Mouse (Mus musculus): ENCODE results near the gene Gfy. TPM values are rescaled to one million over a fixed set of nuclear protein-coding genes. Genes with fewer than 3 reads are reported as not detected.
A peak's percentile ranks its signal among the peaks of the same experiment; 100 is the strongest.

Gfy gene
- polyA plus RNA-seq, 1 experiment from 2014 or later: 1.8 TPM

GRCm38 (mm10) chr7:45164833-45165232 is 14.5 kb downstream of the Gfy start:
- Histone ChIP-seq H3K36me3 (peaks cover 14% of the 10 kb centered on the region), H3K4me3 (no peak overlapping the region), H3K27ac (no peak overlapping the region), H3K4me1 (peaks cover 16% of the 10 kb centered on the region), H3K9me3 (peaks cover 12% of the 10 kb centered on the region), H3K4me2 (no peak overlapping the region), H3K9ac (no peak overlapping the region), H3K27me3 (peaks cover 76% of the 10 kb centered on the region)
- WGBS: 66% methylated on average over 5 of the region's 5 CpGs
- no peak for ATAC-seq (ENCODE audit: insufficient number of reproducible peaks, insufficient read depth, low FRiP score, low TSS enrichment, low read depth)

- Histone ChIP-seq H3K4me1 (peaks cover 16% of the 10 kb centered on the region), H3K27ac (no peak within 1 kb of the TSS), H3K27me3 (peaks cover 67% of the 10 kb centered on the region), H3K4me2 (peak within 1 kb of the TSS; percentile 73), H3K9me3 (peaks cover 3% of the 10 kb centered on the region; the same call in 1 of the 2 replicates), H3K9ac (peak within 1 kb of the TSS; percentile 67), H3K36me3 (peaks cover 23% of the 10 kb centered on the region), H3K4me3 (peak within 1 kb of the TSS; percentile 47)
- no peak for ATAC-seq (ENCODE audit: insufficient number of reproducible peaks, insufficient read depth, low FRiP score, low TSS enrichment, low read depth)
- WGBS: under 1% methylated on average over 40 of the region's 41 CpGs
Measured at GRCm38 (mm10) chr7:45163735-45164490, 15.5 kb downstream of the Gfy start, which contains the start of gene Slc17a7. Gene Slc17a7 (plus strand): TSS chr7:45163949.

- ATAC-seq (ENCODE audit: insufficient number of reproducible peaks, insufficient read depth, low FRiP score, low TSS enrichment, low read depth): no peak
- H3K4me3 ChIP-seq: no peak overlapping the region
- WGBS: 68% methylated on average over 9 of the region's 9 CpGs
Measured at GRCm38 (mm10) chr7:45162996-45163615, 16.3 kb downstream of the Gfy start.

GRCm38 (mm10) chr7:45162551-45162950 is 16.8 kb downstream of the Gfy start:
- H3K36me3 ChIP-seq: peaks cover 37% of the 10 kb centered on the region
- no peak overlapping the region for H3K27ac ChIP-seq
- peak overlapping the region; percentile 78 for H3K4me2 ChIP-seq
- peak overlapping the region; percentile 47 for H3K4me3 ChIP-seq
- ATAC-seq (ENCODE audit: insufficient number of reproducible peaks, insufficient read depth, low FRiP score, low TSS enrichment, low read depth): no peak
- 21% methylated on average over 6 of the region's 6 CpGs for WGBS
- peaks cover 12% of the 10 kb centered on the region for H3K4me1 ChIP-seq
- H3K27me3 ChIP-seq: peaks cover 53% of the 10 kb centered on the region
- H3K9ac ChIP-seq: peak overlapping the region; percentile 62
- H3K9me3 ChIP-seq: peaks cover 3% of the 10 kb centered on the region; the same call in 1 of the 2 replicates

More at GRCm38 (mm10) chr7:45162996-45163615, 16.3 kb downstream of the Gfy start:
- H3K27ac ChIP-seq: no peak overlapping the region
- peaks cover 3% of the 10 kb centered on the region; the same call in 1 of the 2 replicates for H3K9me3 ChIP-seq
- H3K36me3 ChIP-seq: peaks cover 32% of the 10 kb centered on the region
- peaks cover 59% of the 10 kb centered on the region for H3K27me3 ChIP-seq
- H3K4me2 ChIP-seq: peak overlapping the region; percentile 73; the same call in 1 of the 2 replicates
- no peak overlapping the region for H3K9ac ChIP-seq
- peaks cover 12% of the 10 kb centered on the region for H3K4me1 ChIP-seq

- H3K4me1 ChIP-seq: peaks cover 12% of the 10 kb centered on the region
- no peak overlapping the region; the same call in 1 of the 2 replicates for H3K27ac ChIP-seq
- H3K4me2 ChIP-seq: peak overlapping the region; percentile 78
- H3K9ac ChIP-seq: peak overlapping the region; percentile 62
- ATAC-seq (ENCODE audit: insufficient number of reproducible peaks, insufficient read depth, low FRiP score, low TSS enrichment, low read depth): peak; percentile 87
- H3K36me3 ChIP-seq: peaks cover 42% of the 10 kb centered on the region
- 4% methylated on average over 35 of the region's 35 CpGs for WGBS
- H3K4me3 ChIP-seq: peak overlapping the region; percentile 47
- H3K27me3 ChIP-seq: peaks cover 46% of the 10 kb centered on the region
- H3K9me3 ChIP-seq: peaks cover 2% of the 10 kb centered on the region; the same call in 1 of the 2 replicates
Measured at GRCm38 (mm10) chr7:45161612-45162473, 17.5 kb downstream of the Gfy start.

GRCm38 (mm10) chr7:45160866-45161265 is 18.5 kb downstream of the Gfy start:
- Histone ChIP-seq H3K27ac (no peak overlapping the region), H3K36me3 (peaks cover 42% of the 10 kb centered on the region), H3K27me3 (peaks cover 36% of the 10 kb centered on the region), H3K4me2 (no peak overlapping the region), H3K4me3 (no peak overlapping the region), H3K4me1 (peaks cover 12% of the 10 kb centered on the region), H3K9ac (no peak overlapping the region), H3K9me3 (no peaks in the 10 kb centered on the region)
- no peak for ATAC-seq (ENCODE audit: insufficient number of reproducible peaks, insufficient read depth, low FRiP score, low TSS enrichment, low read depth)
- WGBS: 86% methylated on average over 3 of the region's 3 CpGs

- Histone ChIP-seq H3K4me2 (no peak overlapping the region), H3K9me3 (no peaks in the 10 kb centered on the region), H3K4me3 (no peak overlapping the region), H3K9ac (no peak overlapping the region), H3K36me3 (peaks cover 42% of the 10 kb centered on the region), H3K27me3 (peaks cover 31% of the 10 kb centered on the region), H3K27ac (no peak overlapping the region), H3K4me1 (peaks cover 16% of the 10 kb centered on the region)
- WGBS: 89% methylated on average over 6 of the region's 6 CpGs
- ATAC-seq (ENCODE audit: insufficient number of reproducible peaks, insufficient read depth, low FRiP score, low TSS enrichment, low read depth): no peak
Measured at GRCm38 (mm10) chr7:45160316-45160800, 19.0 kb downstream of the Gfy start.

GRCm38 (mm10) chr7:45158991-45159390 is 20.4 kb downstream of the Gfy start:
- H3K9ac ChIP-seq: 0 out of 2 replicates have a peak overlapping the region, but pooled peaks have one; percentile 3
- peaks cover 20% of the 10 kb centered on the region for H3K4me1 ChIP-seq
- ATAC-seq (ENCODE audit: insufficient number of reproducible peaks, insufficient read depth, low FRiP score, low TSS enrichment, low read depth): no peak
- no peaks in the 10 kb centered on the region for H3K9me3 ChIP-seq
- H3K27me3 ChIP-seq: peaks cover 18% of the 10 kb centered on the region
- H3K36me3 ChIP-seq: peaks cover 42% of the 10 kb centered on the region
- no peak overlapping the region for H3K4me3 ChIP-seq
- no peak overlapping the region for H3K27ac ChIP-seq
- 91% methylated on average over 6 of the region's 6 CpGs for WGBS
- H3K4me2 ChIP-seq: no peak overlapping the region

- Histone ChIP-seq H3K27ac (no peak overlapping the region; the same call in 1 of the 2 replicates), H3K36me3 (peaks cover 42% of the 10 kb centered on the region)
- 82% methylated on average over 14 of the region's 14 CpGs for WGBS
Measured at GRCm38 (mm10) chr7:45157459-45157858, 21.9 kb downstream of the Gfy start.

GRCm38 (mm10) chr7:45156206-45156605 is 23.2 kb downstream of the Gfy start:
- WGBS: 93% methylated on average over 15 of the region's 15 CpGs
- H3K4me1 ChIP-seq: peaks cover 19% of the 10 kb centered on the region
- H3K9me3 ChIP-seq: no peaks in the 10 kb centered on the region
- no peak overlapping the region for H3K27ac ChIP-seq
- H3K9ac ChIP-seq: no peak overlapping the region
- ATAC-seq (ENCODE audit: insufficient number of reproducible peaks, insufficient read depth, low FRiP score, low TSS enrichment, low read depth): no peak
- H3K4me2 ChIP-seq: no peak overlapping the region
- no peaks in the 10 kb centered on the region for H3K27me3 ChIP-seq
- H3K36me3 ChIP-seq: peaks cover 41% of the 10 kb centered on the region
- H3K4me3 ChIP-seq: no peak overlapping the region

More at GRCm38 (mm10) chr7:45157459-45157858, 21.9 kb downstream of the Gfy start:
- Histone ChIP-seq H3K27me3 (peaks cover 2% of the 10 kb centered on the region), H3K4me1 (peaks cover 19% of the 10 kb centered on the region), H3K4me2 (no peak overlapping the region), H3K4me3 (no peak overlapping the region), H3K9ac (no peak overlapping the region), H3K9me3 (no peaks in the 10 kb centered on the region)
- no peak for ATAC-seq (ENCODE audit: insufficient number of reproducible peaks, insufficient read depth, low FRiP score, low TSS enrichment, low read depth)

GRCm38 (mm10) chr7:45155590-45155989 is 23.8 kb downstream of the Gfy start:
- Histone ChIP-seq H3K4me3 (no peak overlapping the region), H3K36me3 (peaks cover 35% of the 10 kb centered on the region), H3K4me1 (peaks cover 25% of the 10 kb centered on the region), H3K27ac (peak overlapping the region; percentile 96; the same call in 1 of the 2 replicates), H3K9me3 (no peaks in the 10 kb centered on the region), H3K27me3 (no peaks in the 10 kb centered on the region), H3K9ac (no peak overlapping the region), H3K4me2 (peak overlapping the region; percentile 79; the same call in 1 of the 2 replicates)
- 82% methylated on average over 9 of the region's 9 CpGs for WGBS
- ATAC-seq (ENCODE audit: insufficient number of reproducible peaks, insufficient read depth, low FRiP score, low TSS enrichment, low read depth): no peak
